Mouse (Mus musculus): ENCODE measurements around the gene Ifna6.
"Not testable (repeated sequence)": the region's sequence is repeated elsewhere in the genome, so short reads cannot be mapped to it uniquely, and the experiment has no call there.

The Ifna6 gene

GRCm38 (mm10) chr4:88827116-88827515, at the start of gene Ifna6:
Ifna6 (plus strand) TSS chr4:88827416.
- not testable (repeated sequence) for DNase-seq

- DNase-seq, result not testable (repeated sequence)
Measured at GRCm38 (mm10) chr4:88779550-88779949, 47.7 kb upstream of the Ifna6 start, which contains the start of gene Gm13272. Gm13272 (plus strand) TSS chr4:88779850.

- not testable (repeated sequence) for DNase-seq
Measured at GRCm38 (mm10) chr4:88780320-88780719, 46.9 kb upstream of the Ifna6 start.

- not testable (repeated sequence) for DNase-seq
Measured at GRCm38 (mm10) chr4:88781831-88782230, 45.4 kb upstream of the Ifna6 start, which contains the start of gene Ifnz. Ifnz (plus strand) TSS chr4:88782131.

GRCm38 (mm10) chr4:88782335-88782734, 44.9 kb upstream of the Ifna6 start:
- DNase-seq, result not testable (repeated sequence)

GRCm38 (mm10) chr4:88785409-88785808, 41.8 kb upstream of the Ifna6 start, which contains the start of gene Gm13276:
Gm13276 (plus strand) TSS chr4:88785709.
- DNase-seq, result not testable (repeated sequence)

GRCm38 (mm10) chr4:88788402-88788801, 38.8 kb upstream of the Ifna6 start, which contains the start of gene Gm13277:
Gm13277 (plus strand) TSS chr4:88788632.
- DNase-seq, result peak; percentile 83

GRCm38 (mm10) chr4:88791250-88791649, 36.0 kb upstream of the Ifna6 start, which contains the start of gene Gm13278:
Gm13278 (plus strand) TSS chr4:88791550.
- DNase-seq, result not testable (repeated sequence)

- DNase-seq, result peak; percentile 44
Measured at GRCm38 (mm10) chr4:88793936-88794675, 33.1 kb upstream of the Ifna6 start, which contains the start of gene Gm13275. Gm13275 (plus strand) TSS chr4:88794487.

GRCm38 (mm10) chr4:88797097-88797496, 30.1 kb upstream of the Ifna6 start, which contains the start of gene Gm13279:
Gm13279 (plus strand) TSS chr4:88797397.
- DNase-seq, result not testable (repeated sequence)

- not testable (repeated sequence) for DNase-seq
Measured at GRCm38 (mm10) chr4:88799365-88799764, 27.9 kb upstream of the Ifna6 start, which contains the start of gene Gm13285. Gm13285 (plus strand) TSS chr4:88799665.

- DNase-seq, result not testable (repeated sequence)
Measured at GRCm38 (mm10) chr4:88802954-88803353, 24.3 kb upstream of the Ifna6 start, which contains the start of gene Gm13287. Gm13287 (plus strand) TSS chr4:88803254.

- DNase-seq, result not testable (repeated sequence)
Measured at GRCm38 (mm10) chr4:88805231-88805630, 22.0 kb upstream of the Ifna6 start, which contains the start of gene Gm13288. Gm13288 (plus strand) TSS chr4:88805531.

GRCm38 (mm10) chr4:88805761-88806160, 21.5 kb upstream of the Ifna6 start:
- DNase-seq, result peak; percentile 35

- DNase-seq, result no peak
Measured at GRCm38 (mm10) chr4:88815928-88816327, 11.3 kb upstream of the Ifna6 start, which contains the start of gene Ifna7. Ifna7 (plus strand) TSS chr4:88816228.

GRCm38 (mm10) chr4:88819659-88820058, 7.6 kb upstream of the Ifna6 start, which contains the start of gene Ifna11:
Ifna11 (plus strand) TSS chr4:88819959.
- no peak for DNase-seq

- DNase-seq, result peak; percentile 1
Measured at GRCm38 (mm10) chr4:88822995-88823394, 4.2 kb upstream of the Ifna6 start.

GRCm38 (mm10) chr4:88830523-88830922, 3.3 kb downstream of the Ifna6 start:
- peak; percentile 11 for DNase-seq

GRCm38 (mm10) chr4:88835225-88835624, 8.0 kb downstream of the Ifna6 start, which contains the start of gene Ifna5:
Ifna5 (plus strand) TSS chr4:88835525.
- not testable (repeated sequence) for DNase-seq

GRCm38 (mm10) chr4:88838828-88839227, 11.6 kb downstream of the Ifna6 start:
- no peak for DNase-seq

GRCm38 (mm10) chr4:88840058-88840457, 12.8 kb downstream of the Ifna6 start:
- DNase-seq, result no peak

GRCm38 (mm10) chr4:88841438-88841911, 14.3 kb downstream of the Ifna6 start, which contains the start of gene Ifna4:
Ifna4 (plus strand) TSS chr4:88841861.
- no peak for DNase-seq

- no peak for DNase-seq
Measured at GRCm38 (mm10) chr4:88845334-88845733, 18.1 kb downstream of the Ifna6 start.

Data from kidney, postnatal 14 days (tissue).